Mouse (Mus musculus) liver, embryonic 11.5 days (tissue): ENCODE data around the gene Dgkb. TPM values are rescaled to one million over a fixed set of nuclear protein-coding genes. Genes with fewer than 3 reads are reported as not detected.

Experiments used
- ATAC-seq: fragments of 200-750 bp; cut with Nextera tagmentation; replicated peaks from 2 replicates; pipeline ENCODE4 v1.8.0; 2017; ENCODE audit warnings: moderate number of reproducible peaks, mild to moderate bottlenecking, moderate TSS enrichment, moderate library complexity; ENCODE audit not compliant: low FRiP score
- DNase-seq: peaks from one replicate; pipeline ENCODE4 v3.0.0-alpha.2; 2017; ENCODE audit warnings: low spot score
- H3K27ac ChIP-seq: fragments of 300-500 bp; sonication (generic); 2 replicates; pipeline ENCODE4 v1.5.1; 2014; ENCODE audit warnings: mild to moderate bottlenecking, low read depth, low read length, control low read depth
- H3K27me3 ChIP-seq: fragments of 300-500 bp; sonication (generic); replicated peaks from 2 replicates; pipeline ENCODE4 v1.6.1; 2014; ENCODE audit warnings: low read length, mixed read lengths; ENCODE audit not compliant: control insufficient read depth, insufficient read depth
- H3K36me3 ChIP-seq: fragments of 300-500 bp; sonication (generic); 2 replicates; pipeline ENCODE4 v1.6.1; 2014; ENCODE audit warnings: mild to moderate bottlenecking, low read length, moderate library complexity, mixed read lengths; ENCODE audit not compliant: control insufficient read depth, insufficient read depth
- H3K4me1 ChIP-seq: fragments of 300-500 bp; sonication (generic); replicated peaks from 2 replicates; pipeline ENCODE4 v1.6.1; 2014; ENCODE audit warnings: low read length, mixed read lengths; ENCODE audit not compliant: control insufficient read depth, insufficient read depth
- H3K4me2 ChIP-seq: fragments of 300-500 bp; sonication (generic); 2 replicates; pipeline ENCODE4 v1.6.1; 2014; ENCODE audit warnings: mild to moderate bottlenecking, control low read depth, moderate library complexity
- H3K4me3 ChIP-seq: fragments of 300-500 bp; sonication (generic); 2 replicates; pipeline ENCODE4 v1.5.1; 2014; ENCODE audit warnings: low read depth, low read length, control low read depth
- H3K9ac ChIP-seq: fragments of 300-500 bp; sonication (generic); 2 replicates; pipeline ENCODE4 v1.6.1; 2014; ENCODE audit warnings: low read depth, low read length, control low read depth
- H3K9me3 ChIP-seq: fragments of 300-500 bp; sonication (generic); 2 replicates; pipeline ENCODE4 v1.6.1; 2016; ENCODE audit warnings: low read length, inconsistent platforms, mixed read lengths; ENCODE audit not compliant: control insufficient read depth
- WGBS: fragments of 180-500 bp; shearing (Covaris S2); extraction: QIAGEN DNeasy Blood & Tissue Kit; methylation state at CpG from one replicate; pipeline ENCODE4 v1.1.7; 2014; 5-methylcytosine and 5-hydroxymethylcytosine counted together
- polyA plus RNA-seq: library from polyadenylated mRNA; unstranded; fragments of >200 nt; fragmentation: Nextera tagmentation; extraction: Ambion mirVana; gene quantifications from 2 replicates; pipeline ENCODE4 v1.2.1, GENCODE M21; 2014

Dgkb gene
- polyA plus RNA-seq, 1 experiment from 2014 or later = 0.41 TPM

GRCm38 (mm10) chr12:38371597-38371996, 554.1 kb downstream of the Dgkb start:
- 72% methylated on average over 2 of the region's 2 CpGs for WGBS
- no peak for DNase-seq
- H3K36me3 ChIP-seq = no peaks in the 10 kb centered on the region
- H3K4me2 ChIP-seq = no peak overlapping the region
- H3K4me1 ChIP-seq = no peaks in the 10 kb centered on the region
- no peak for ATAC-seq
- H3K9ac ChIP-seq = no peak overlapping the region
- no peaks in the 10 kb centered on the region for H3K9me3 ChIP-seq
- no peak overlapping the region for H3K27ac ChIP-seq
- no peaks in the 10 kb centered on the region for H3K27me3 ChIP-seq
- H3K4me3 ChIP-seq = no peak overlapping the region

DNA sequence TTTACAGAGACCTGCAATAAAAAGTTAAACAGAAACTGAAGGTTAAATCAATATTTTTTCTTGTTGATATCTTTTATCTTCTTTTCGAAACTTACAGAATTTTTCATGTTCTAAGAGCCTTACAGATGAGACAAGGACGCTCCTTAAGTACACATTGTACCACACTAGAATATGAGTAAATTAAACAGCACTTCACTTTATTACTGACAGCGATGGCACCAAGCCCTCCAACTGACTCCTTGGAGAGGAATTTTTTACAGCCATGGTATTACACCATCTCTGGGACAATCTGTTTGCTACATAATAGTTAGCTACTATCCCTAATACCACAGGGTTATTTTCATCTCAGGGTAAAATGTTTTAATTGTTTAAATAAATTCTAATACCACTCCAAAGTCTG, 556.6 kb downstream of the Dgkb start:
- DNase-seq = no peak
- H3K9ac ChIP-seq = no peak overlapping the region
- H3K4me2 ChIP-seq = no peak overlapping the region
- H3K4me3 ChIP-seq = no peak overlapping the region
- no peaks in the 10 kb centered on the region for H3K36me3 ChIP-seq
- no peaks in the 10 kb centered on the region for H3K4me1 ChIP-seq
- ATAC-seq = no peak
- WGBS = 72% methylated on average over 3 of the region's 3 CpGs
- no peaks in the 10 kb centered on the region for H3K27me3 ChIP-seq
- H3K27ac ChIP-seq = no peak overlapping the region
- H3K9me3 ChIP-seq = no peaks in the 10 kb centered on the region

- H3K27me3 ChIP-seq = no peaks in the 10 kb centered on the region
- no peak for DNase-seq
- ATAC-seq = no peak
- no peak overlapping the region for H3K4me3 ChIP-seq
- H3K4me1 ChIP-seq = no peaks in the 10 kb centered on the region
- no peaks in the 10 kb centered on the region for H3K36me3 ChIP-seq
- WGBS = 77% methylated on average over 6 of the region's 6 CpGs
- no peak overlapping the region for H3K9ac ChIP-seq
- H3K4me2 ChIP-seq = no peak overlapping the region
- H3K9me3 ChIP-seq = no peaks in the 10 kb centered on the region
- no peak overlapping the region for H3K27ac ChIP-seq
Measured at GRCm38 (mm10) chr12:38385942-38386341, 568.4 kb downstream of the Dgkb start.

DNA sequence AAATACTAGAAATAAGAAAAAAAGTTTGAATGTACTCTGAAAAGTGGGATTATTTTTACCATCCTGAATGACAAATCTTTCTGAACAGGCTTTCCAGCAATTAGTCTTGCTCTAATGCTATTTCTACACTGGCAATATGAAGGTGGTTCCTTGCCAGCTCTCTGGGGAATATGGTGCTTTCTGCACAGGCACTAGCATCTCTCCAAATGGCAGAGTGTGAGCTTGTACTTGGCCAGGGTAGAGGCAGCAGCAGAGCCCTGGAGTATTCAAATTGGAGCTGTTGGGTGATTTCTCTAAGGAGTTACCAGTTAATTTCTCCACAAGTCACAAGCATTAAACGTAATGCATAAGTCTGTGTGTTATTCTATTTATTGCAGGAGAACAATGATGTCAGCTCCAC, 569.5 kb downstream of the Dgkb start:
- Histone ChIP-seq H3K4me1 (no peaks in the 10 kb centered on the region), H3K27ac (no peak overlapping the region), H3K9ac (no peak overlapping the region), H3K27me3 (no peaks in the 10 kb centered on the region), H3K9me3 (no peaks in the 10 kb centered on the region), H3K36me3 (no peaks in the 10 kb centered on the region), H3K4me2 (no peak overlapping the region), H3K4me3 (no peak overlapping the region)
- no peak for DNase-seq
- 64% methylated on average over 1 of the region's 1 CpGs for WGBS
- no peak for ATAC-seq

DNA sequence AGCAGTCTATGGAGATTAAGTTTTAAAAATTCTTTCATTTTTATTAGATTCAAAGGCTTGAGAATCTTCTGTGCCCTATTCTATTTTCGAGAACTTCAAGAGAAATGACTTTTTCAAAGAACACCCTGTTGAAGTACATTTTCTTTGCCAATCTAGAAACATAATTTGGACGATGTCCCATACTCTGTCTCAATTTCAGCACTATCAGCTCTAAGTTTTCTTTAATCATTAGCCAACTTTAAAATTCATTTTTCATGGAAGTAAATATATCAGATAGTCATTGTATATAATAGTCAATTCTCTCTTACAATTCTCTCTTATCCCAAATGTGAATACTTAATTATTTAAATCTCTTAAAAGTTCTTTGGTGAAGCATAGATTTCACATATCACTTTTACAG, 570.1 kb downstream of the Dgkb start:
- no peaks in the 10 kb centered on the region for H3K27me3 ChIP-seq
- 66% methylated on average over 2 of the region's 2 CpGs for WGBS
- no peak overlapping the region for H3K4me2 ChIP-seq
- DNase-seq (no peak), ATAC-seq (no peak)
- no peak overlapping the region for H3K4me3 ChIP-seq
- H3K9ac ChIP-seq = no peak overlapping the region
- H3K9me3 ChIP-seq = no peaks in the 10 kb centered on the region
- no peaks in the 10 kb centered on the region for H3K4me1 ChIP-seq
- no peaks in the 10 kb centered on the region for H3K36me3 ChIP-seq
- H3K27ac ChIP-seq = no peak overlapping the region

DNA sequence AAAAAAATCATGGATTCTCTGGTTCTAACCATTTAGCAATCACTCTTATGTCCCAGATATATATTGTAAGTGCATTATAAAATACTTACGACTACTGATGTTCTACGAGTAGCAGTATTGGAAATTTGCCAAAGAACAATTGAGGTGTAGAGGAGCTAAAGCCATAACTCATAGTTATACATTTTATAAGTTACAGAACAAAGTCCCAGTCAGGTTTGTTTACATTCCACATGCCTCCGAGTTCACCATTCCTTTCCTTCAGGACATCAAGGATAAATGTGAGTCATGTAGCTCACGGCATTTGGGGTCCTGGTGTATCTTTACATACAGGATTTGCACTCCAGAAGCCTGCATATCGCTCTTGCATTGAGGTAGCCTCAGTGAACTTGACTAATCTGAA, 570.7 kb downstream of the Dgkb start:
- WGBS = 74% methylated on average over 5 of the region's 5 CpGs
- ATAC-seq (no peak), DNase-seq (no peak)
- Histone ChIP-seq H3K4me2 (no peak overlapping the region), H3K9me3 (no peaks in the 10 kb centered on the region), H3K36me3 (no peaks in the 10 kb centered on the region), H3K27me3 (no peaks in the 10 kb centered on the region), H3K27ac (no peak overlapping the region), H3K4me3 (no peak overlapping the region), H3K4me1 (no peaks in the 10 kb centered on the region), H3K9ac (no peak overlapping the region)

DNA sequence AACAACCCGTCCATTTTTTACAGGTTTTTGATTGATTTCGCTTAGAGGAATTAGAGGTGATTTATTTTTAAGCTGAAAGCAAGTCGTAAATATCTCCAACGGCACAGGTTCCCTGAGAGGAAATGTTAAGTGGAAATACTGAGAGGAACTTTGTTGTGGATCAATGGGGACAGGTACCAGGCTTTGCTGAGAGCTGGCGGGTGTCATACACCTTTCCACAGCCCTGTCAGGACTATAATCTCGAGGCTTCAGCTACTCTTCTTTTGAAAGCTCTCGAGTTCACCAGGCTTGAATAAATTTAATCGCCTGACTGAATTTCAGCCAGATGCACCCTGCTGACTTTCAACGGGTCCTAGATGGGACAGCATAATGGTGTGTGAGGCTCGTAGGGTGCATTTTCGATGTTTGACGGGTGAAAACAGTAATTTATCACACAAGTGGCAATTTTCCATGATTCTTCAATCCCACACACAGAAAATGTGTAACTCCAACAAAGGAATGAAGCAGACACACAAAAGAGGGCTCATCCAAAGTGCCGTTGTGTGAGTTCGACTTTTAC, 580.3 kb downstream of the Dgkb start:
- Histone ChIP-seq H3K4me3 (no peak overlapping the region), H3K9ac (no peak overlapping the region), H3K36me3 (no peaks in the 10 kb centered on the region), H3K4me1 (no peaks in the 10 kb centered on the region), H3K9me3 (no peaks in the 10 kb centered on the region), H3K4me2 (no peak overlapping the region), H3K27me3 (no peaks in the 10 kb centered on the region), H3K27ac (no peak overlapping the region)
- no peak for DNase-seq
- 64% methylated on average over 14 of the region's 14 CpGs for WGBS
- no peak for ATAC-seq

DNA sequence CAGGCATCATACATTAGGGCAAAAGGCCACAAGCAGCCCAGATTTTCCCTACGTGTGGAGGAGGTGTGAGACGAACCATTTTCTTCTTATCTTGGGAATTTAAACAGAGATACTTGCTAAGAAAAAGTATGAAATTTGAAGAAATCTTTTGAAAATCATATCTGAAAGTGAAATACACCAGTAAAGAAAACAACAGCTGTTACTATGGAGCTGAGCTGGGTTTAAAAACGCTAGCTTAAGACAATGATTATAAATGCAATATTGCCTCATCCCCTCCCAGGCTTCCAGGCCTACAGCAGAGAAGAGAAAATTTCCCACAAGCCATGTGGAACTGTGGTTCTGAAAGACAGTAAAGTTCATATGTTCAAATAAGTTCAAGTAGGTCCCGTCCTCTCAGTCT, 582.6 kb downstream of the Dgkb start:
- no peaks in the 10 kb centered on the region for H3K4me1 ChIP-seq
- no peak overlapping the region for H3K4me3 ChIP-seq
- 56% methylated on average over 4 of the region's 4 CpGs for WGBS
- no peaks in the 10 kb centered on the region for H3K36me3 ChIP-seq
- DNase-seq (no peak), ATAC-seq (no peak)
- H3K4me2 ChIP-seq = no peak overlapping the region
- no peaks in the 10 kb centered on the region for H3K9me3 ChIP-seq
- H3K27ac ChIP-seq = no peak overlapping the region
- H3K9ac ChIP-seq = no peak overlapping the region
- no peaks in the 10 kb centered on the region for H3K27me3 ChIP-seq

DNA sequence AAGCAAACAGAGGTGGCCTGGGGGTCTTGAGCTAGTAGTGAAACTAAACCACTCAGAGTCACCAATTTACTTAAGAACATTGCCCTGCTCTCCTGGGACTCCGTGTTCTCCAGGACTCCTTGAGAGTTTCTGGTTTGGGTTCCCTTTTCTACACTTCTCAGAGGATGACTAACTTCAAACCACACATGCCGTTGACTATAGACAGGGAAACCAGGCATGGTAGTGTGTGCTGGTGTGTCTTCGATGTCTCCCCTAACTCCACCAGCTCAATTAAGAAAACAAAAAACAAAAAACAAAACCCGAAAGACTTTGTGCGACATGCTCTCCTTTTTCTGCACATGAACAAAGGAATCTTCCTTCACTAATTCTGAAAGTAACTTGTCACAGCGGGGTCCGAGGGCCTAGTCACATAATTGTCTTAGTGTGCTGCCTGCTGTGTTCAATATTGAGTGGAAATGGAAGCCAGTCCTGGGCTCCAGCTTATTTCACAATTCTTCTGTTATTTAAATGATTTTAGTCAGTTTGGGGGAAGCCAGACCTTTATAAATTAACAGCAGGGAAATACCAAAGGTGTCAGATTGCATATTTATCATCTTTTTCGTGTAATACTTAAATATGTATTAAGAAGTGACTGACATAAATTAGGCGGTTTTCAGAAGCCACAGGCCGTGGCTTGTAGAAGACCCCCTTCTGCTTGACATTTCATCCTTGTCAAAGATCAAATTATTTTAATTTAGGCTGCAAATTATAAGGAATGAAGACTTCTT, 618.0 kb downstream of the Dgkb start:
- DNase-seq = no peak
- Histone ChIP-seq H3K9me3 (no peaks in the 10 kb centered on the region), H3K27ac (no peak overlapping the region), H3K9ac (no peak overlapping the region), H3K4me2 (no peak overlapping the region), H3K4me3 (no peak overlapping the region), H3K4me1 (no peaks in the 10 kb centered on the region), H3K36me3 (no peaks in the 10 kb centered on the region), H3K27me3 (no peaks in the 10 kb centered on the region)
- WGBS = 71% methylated on average over 10 of the region's 10 CpGs
- ATAC-seq = no peak
